Mouse (Mus musculus): ENCODE data around the gene Mterf1b. TPM values are rescaled to one million over a fixed set of nuclear protein-coding genes. Genes with fewer than 3 reads are reported as not detected.
"Not testable (repeated sequence)": the region's sequence is repeated elsewhere in the genome, so short reads cannot be mapped to it uniquely, and the experiment has no call there.

Mterf1b gene
- polyA plus RNA-seq, 1 experiment, result 0.91 TPM

GRCm38 (mm10) chr5:4179364-4179763 lies 12.8 kb upstream of the Mterf1b start:
- no peaks in the 10 kb centered on the region for H3K36me3 ChIP-seq (ENCODE audit: control insufficient read depth, insufficient read depth)
- no peaks in the 10 kb centered on the region for H3K79me2 ChIP-seq (ENCODE audit: control insufficient read depth, insufficient read depth)
- no peak overlapping the region for H3K4me3 ChIP-seq
- H3K4me2 ChIP-seq (ENCODE audit: low read depth), result no peak overlapping the region
- H3K27me3 ChIP-seq (ENCODE audit: control insufficient read depth, insufficient read depth, insufficient read length), result no peaks in the 10 kb centered on the region
- no peak for TF ChIP-seq E2F4 (IDR thresholded peaks at IDR 0.05; ENCODE audit: insufficient read depth)
- TF ChIP-seq USF1 (IDR thresholded peaks at IDR 0.05; ENCODE audit: low read depth), result no peak
- TF ChIP-seq TCF3 (IDR thresholded peaks at IDR 0.05; ENCODE audit: insufficient read length, low read depth), result no peak
- no peak for TF ChIP-seq MAX (IDR thresholded peaks at IDR 0.05; ENCODE audit: low read depth)
- no peak for TF ChIP-seq POLR2A (IDR thresholded peaks at IDR 0.05; ENCODE audit: insufficient read length, low read depth)
- no peak for TF ChIP-seq MYOD1 (IDR thresholded peaks at IDR 0.05; ENCODE audit: control insufficient read depth in 1 of 3, insufficient read length in 2 of 3, low read depth in 2 of 3)
- no peak for TF ChIP-seq REST (IDR thresholded peaks at IDR 0.05; ENCODE audit: insufficient read depth, insufficient read length)
- no peak for TF ChIP-seq CEBPB (IDR thresholded peaks at IDR 0.05; ENCODE audit: insufficient read depth, poor library complexity, severe bottlenecking)
- TF ChIP-seq MYOG (IDR thresholded peaks at IDR 0.05; ENCODE audit: control insufficient read depth in 1 of 3, insufficient read depth in 1 of 3, insufficient read length in 2 of 3, low read depth in 2 of 3), result no peak
- TF ChIP-seq TCF12 (IDR thresholded peaks at IDR 0.05; ENCODE audit: insufficient read depth, poor library complexity, severe bottlenecking), result no peak
- no peak for TF ChIP-seq POLR2AphosphoS2 (IDR thresholded peaks at IDR 0.05; ENCODE audit: insufficient read length, low read depth)
- TF ChIP-seq SRF (IDR thresholded peaks at IDR 0.05; ENCODE audit: control insufficient read depth, insufficient read length, low read depth), result no peak
- H3ac ChIP-seq (ENCODE audit: control insufficient read depth, insufficient read length), result no peak overlapping the region

GRCm38 (mm10) chr5:4186815-4187214 lies 5.4 kb upstream of the Mterf1b start:
- no peak overlapping the region for H3K4me3 ChIP-seq
- H3K36me3 ChIP-seq (ENCODE audit: control insufficient read depth, insufficient read depth), result no peaks in the 10 kb centered on the region
- H3K79me2 ChIP-seq (ENCODE audit: control insufficient read depth, insufficient read depth), result no peaks in the 10 kb centered on the region
- H3ac ChIP-seq (ENCODE audit: control insufficient read depth, insufficient read length), result no peak overlapping the region
- TF ChIP-seq CEBPB (IDR thresholded peaks at IDR 0.05; ENCODE audit: insufficient read depth, poor library complexity, severe bottlenecking) (no peak), TCF12 (IDR thresholded peaks at IDR 0.05; ENCODE audit: insufficient read depth, poor library complexity, severe bottlenecking) (no peak), MYOD1 (IDR thresholded peaks at IDR 0.05; ENCODE audit: control insufficient read depth in 1 of 3, insufficient read length in 2 of 3, low read depth in 2 of 3) (no peak), MAX (IDR thresholded peaks at IDR 0.05; ENCODE audit: low read depth) (no peak), POLR2AphosphoS2 (IDR thresholded peaks at IDR 0.05; ENCODE audit: insufficient read length, low read depth) (no peak), TCF3 (IDR thresholded peaks at IDR 0.05; ENCODE audit: insufficient read length, low read depth) (no peak), POLR2A (IDR thresholded peaks at IDR 0.05; ENCODE audit: insufficient read length, low read depth) (no peak), E2F4 (IDR thresholded peaks at IDR 0.05; ENCODE audit: insufficient read depth) (no peak), USF1 (IDR thresholded peaks at IDR 0.05; ENCODE audit: low read depth) (no peak), MYOG (IDR thresholded peaks at IDR 0.05; ENCODE audit: control insufficient read depth in 1 of 3, insufficient read depth in 1 of 3, insufficient read length in 2 of 3, low read depth in 2 of 3) (no peak), SRF (IDR thresholded peaks at IDR 0.05; ENCODE audit: control insufficient read depth, insufficient read length, low read depth) (no peak), REST (IDR thresholded peaks at IDR 0.05; ENCODE audit: insufficient read depth, insufficient read length) (no peak)
- no peaks in the 10 kb centered on the region for H3K27me3 ChIP-seq (ENCODE audit: control insufficient read depth, insufficient read depth, insufficient read length)
- H3K4me2 ChIP-seq (ENCODE audit: low read depth), result no peak overlapping the region

GRCm38 (mm10) chr5:4192481-4193246 lies 497 bp downstream of the Mterf1b start:
- not testable (repeated sequence) for H3K79me2 ChIP-seq (ENCODE audit: control insufficient read depth, insufficient read depth); H3ac ChIP-seq (ENCODE audit: control insufficient read depth, insufficient read length); H3K36me3 ChIP-seq (ENCODE audit: control insufficient read depth, insufficient read depth); H3K27me3 ChIP-seq (ENCODE audit: control insufficient read depth, insufficient read depth, insufficient read length)
- Histone ChIP-seq H3K4me3 (peak overlapping the region; percentile 24), H3K4me2 (ENCODE audit: low read depth) (peak overlapping the region; percentile 95)

GRCm38 (mm10) chr5:4193247-4193628 lies 1.1 kb downstream of the Mterf1b start:
- no peak for TF ChIP-seq REST (IDR thresholded peaks at IDR 0.05; ENCODE audit: insufficient read depth, insufficient read length)
- TF ChIP-seq MYOD1 (IDR thresholded peaks at IDR 0.05; ENCODE audit: control insufficient read depth in 1 of 3, insufficient read length in 2 of 3, low read depth in 2 of 3), result no peak
- TF ChIP-seq MYOG (IDR thresholded peaks at IDR 0.05; ENCODE audit: control insufficient read depth in 1 of 3, insufficient read depth in 1 of 3, insufficient read length in 2 of 3, low read depth in 2 of 3), result no peak
- no peak for TF ChIP-seq TCF3 (IDR thresholded peaks at IDR 0.05; ENCODE audit: insufficient read length, low read depth)
- no peak for TF ChIP-seq CEBPB (IDR thresholded peaks at IDR 0.05; ENCODE audit: insufficient read depth, poor library complexity, severe bottlenecking)
- TF ChIP-seq TCF12 (IDR thresholded peaks at IDR 0.05; ENCODE audit: insufficient read depth, poor library complexity, severe bottlenecking), result no peak
- no peak for TF ChIP-seq MAX (IDR thresholded peaks at IDR 0.05; ENCODE audit: low read depth)
- no peak for TF ChIP-seq USF1 (IDR thresholded peaks at IDR 0.05; ENCODE audit: low read depth)
- no peak for TF ChIP-seq POLR2A (IDR thresholded peaks at IDR 0.05; ENCODE audit: insufficient read length, low read depth)
- TF ChIP-seq SRF (IDR thresholded peaks at IDR 0.05; ENCODE audit: control insufficient read depth, insufficient read length, low read depth), result no peak
- no peak for TF ChIP-seq E2F4 (IDR thresholded peaks at IDR 0.05; ENCODE audit: insufficient read depth)
- no peak for TF ChIP-seq POLR2AphosphoS2 (IDR thresholded peaks at IDR 0.05; ENCODE audit: insufficient read length, low read depth)
- Histone ChIP-seq H3K27me3 (ENCODE audit: control insufficient read depth, insufficient read depth, insufficient read length) (no peaks in the 10 kb centered on the region), H3K4me3 (peak overlapping the region; percentile 24)

GRCm38 (mm10) chr5:4194166-4194565 lies 2.0 kb downstream of the Mterf1b start:
- no peak overlapping the region for H3K4me3 ChIP-seq
- H3ac ChIP-seq (ENCODE audit: control insufficient read depth, insufficient read length), result no peak overlapping the region
- H3K36me3 ChIP-seq (ENCODE audit: control insufficient read depth, insufficient read depth), result no peaks in the 10 kb centered on the region
- H3K79me2 ChIP-seq (ENCODE audit: control insufficient read depth, insufficient read depth), result no peaks in the 10 kb centered on the region
- H3K27me3 ChIP-seq (ENCODE audit: control insufficient read depth, insufficient read depth, insufficient read length), result no peaks in the 10 kb centered on the region
- TF ChIP-seq USF1 (IDR thresholded peaks at IDR 0.05; ENCODE audit: low read depth) (no peak), CEBPB (IDR thresholded peaks at IDR 0.05; ENCODE audit: insufficient read depth, poor library complexity, severe bottlenecking) (no peak), TCF12 (IDR thresholded peaks at IDR 0.05; ENCODE audit: insufficient read depth, poor library complexity, severe bottlenecking) (no peak), TCF3 (IDR thresholded peaks at IDR 0.05; ENCODE audit: insufficient read length, low read depth) (no peak), SRF (IDR thresholded peaks at IDR 0.05; ENCODE audit: control insufficient read depth, insufficient read length, low read depth) (no peak), E2F4 (IDR thresholded peaks at IDR 0.05; ENCODE audit: insufficient read depth) (no peak), REST (IDR thresholded peaks at IDR 0.05; ENCODE audit: insufficient read depth, insufficient read length) (no peak), POLR2AphosphoS2 (IDR thresholded peaks at IDR 0.05; ENCODE audit: insufficient read length, low read depth) (no peak)
- H3K4me2 ChIP-seq (ENCODE audit: low read depth), result no peak overlapping the region

More at GRCm38 (mm10) chr5:4193247-4193628, 1.1 kb downstream of the Mterf1b start:
- Histone ChIP-seq H3K79me2 (ENCODE audit: control insufficient read depth, insufficient read depth) (no peaks in the 10 kb centered on the region), H3K36me3 (ENCODE audit: control insufficient read depth, insufficient read depth) (no peaks in the 10 kb centered on the region), H3K4me2 (ENCODE audit: low read depth) (peak overlapping the region; percentile 95), H3ac (ENCODE audit: control insufficient read depth, insufficient read length) (no peak overlapping the region)
